ENCODE assay signal across 9 mouse cellular contexts in the genomic region with DNA sequence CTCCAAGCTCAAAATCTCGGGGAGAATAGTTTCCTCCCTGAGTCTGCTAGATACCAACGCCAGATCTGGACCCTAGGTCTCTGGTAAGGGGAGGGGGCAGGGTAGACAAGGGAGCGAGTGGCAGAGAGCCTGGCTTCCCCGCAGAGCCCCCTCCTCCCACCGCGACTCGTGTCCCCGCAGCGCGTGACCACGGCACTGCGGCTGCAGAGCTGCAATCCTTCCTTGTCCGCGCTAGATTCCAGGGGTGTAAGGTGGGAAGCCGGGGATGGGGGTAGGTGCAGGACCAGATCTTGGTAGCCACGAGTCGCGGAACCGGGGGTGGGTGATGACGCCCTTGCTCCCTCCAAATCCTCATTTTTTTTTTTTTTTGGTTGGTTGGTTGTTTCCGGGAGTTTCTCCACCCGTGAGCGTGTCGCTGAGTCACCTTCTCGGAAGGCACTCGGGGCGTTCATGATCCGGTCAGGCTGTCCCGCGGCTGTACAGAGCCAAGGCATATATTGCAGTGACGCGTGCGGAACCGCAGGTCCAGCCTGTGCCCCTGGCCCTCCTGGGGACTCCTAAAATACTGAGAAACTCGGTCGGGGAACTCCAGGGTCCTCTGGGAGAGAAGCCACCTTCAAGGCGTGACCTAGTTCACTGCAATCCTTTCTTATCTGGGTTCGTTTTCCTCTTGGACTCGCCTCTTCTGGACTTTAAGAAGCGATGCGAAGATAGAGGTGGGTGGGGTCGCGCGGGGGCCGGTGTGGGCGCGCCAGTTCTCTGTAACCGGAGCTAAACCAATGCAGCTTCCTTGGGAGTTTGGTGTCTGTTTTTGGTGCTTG. TPM values are rescaled to one million over a fixed set of nuclear protein-coding genes. Genes with fewer than 3 reads are reported as not detected.
A peak's percentile ranks its signal among the peaks of the same experiment; 100 is the strongest.
DNase-seq lines count a peak whose midpoint lies in the region; ATAC-seq and TF ChIP-seq lines count a peak whose summit lies in the region.
"Had no signal": no experiment of that assay in that cellular context is flagged by ENCODE, and none has a peak within 500 bp of the region (broad histone marks: within the 10 kb centered on the region; RNA-seq: fewer than 3 reads in every experiment).

No protein-coding gene starts in this region.

- TF ChIP-seq CTCF in liver, postnatal 0 days (IDR thresholded peaks at IDR 0.05; ENCODE audit: low read depth) = no peak

- H3K27me3 ChIP-seq in kidney, embryonic 14.5 days (ENCODE audit: control insufficient read depth, insufficient read depth, low read length) = peaks cover 33% of the 10 kb centered on the region
- peaks cover 79% of the 10 kb centered on the region for H3K27me3 ChIP-seq in hindbrain, embryonic 13.5 days
- H3K27me3 ChIP-seq in liver, postnatal 0 days (ENCODE audit: insufficient read depth, low read length) = peaks cover 43% of the 10 kb centered on the region

- H3K27ac ChIP-seq in kidney, embryonic 14.5 days (ENCODE audit: low read depth, low read length) = no peak overlapping the region
- no peak overlapping the region for H3K27ac ChIP-seq in hindbrain, embryonic 13.5 days
- 0 out of 2 replicates have a peak overlapping the region, but pooled peaks have one; percentile 92 for H3K27ac ChIP-seq in liver, postnatal 0 days (ENCODE audit: low read depth)

- no peak for DNase-seq in kidney, adult 8-10 months
- peak; percentile 48 for DNase-seq in c-Kit-positive CD71-positive TER-119-negative erythroid progenitor cells, embryonic 14.5 days (ENCODE audit: low read depth)
- peak; percentile 40 for DNase-seq in liver, postnatal 0 days
- no peak for DNase-seq in thymus, postnatal 4 days
- no peak for DNase-seq in ovary, postnatal 14 days (ENCODE audit: low spot score)

- peak overlapping the region; percentile 93 for H3K4me2 ChIP-seq in kidney, embryonic 14.5 days (replicated peaks; ENCODE audit: low read depth, low read length)
- peak overlapping the region; percentile 73 for H3K4me2 ChIP-seq in hindbrain, embryonic 13.5 days
- H3K4me2 ChIP-seq in liver, postnatal 0 days (ENCODE audit: low read depth, low read length) = peak overlapping the region; percentile 90

- ATAC-seq in kidney, embryonic 14.5 days (ENCODE audit: low FRiP score, low TSS enrichment) = no peak
- ATAC-seq in hindbrain, embryonic 13.5 days (ENCODE audit: low FRiP score) = no peak
- ATAC-seq in liver, postnatal 0 days = no peak
- ATAC-seq in megakaryocyte-erythroid progenitor cell, adult 5-6 weeks (replicated peaks; ENCODE audit: low FRiP score, low TSS enrichment, poor library complexity, severe bottlenecking) = no peak

- H3K4me3 ChIP-seq in kidney, embryonic 14.5 days (ENCODE audit: low read length) = peak overlapping the region; percentile 53
- peak overlapping the region; percentile 44 for H3K4me3 ChIP-seq in hindbrain, embryonic 13.5 days
- H3K4me3 ChIP-seq in liver, postnatal 0 days (ENCODE audit: low read depth, low read length) = peak overlapping the region; percentile 71

- no peaks in the 10 kb centered on the region for H3K36me3 ChIP-seq in kidney, embryonic 14.5 days (ENCODE audit: control insufficient read depth, insufficient read depth, low read length)
- H3K36me3 ChIP-seq in hindbrain, embryonic 13.5 days = peaks cover 8% of the 10 kb centered on the region; the same call in 1 of the 2 replicates
- H3K36me3 ChIP-seq in liver, postnatal 0 days (replicated peaks; ENCODE audit: insufficient read depth, low read length) = peaks cover 7% of the 10 kb centered on the region; the same call in 1 of the 2 replicates

- H3K4me1 ChIP-seq in kidney, embryonic 14.5 days (ENCODE audit: control insufficient read depth, insufficient read depth, low read length) = peaks cover 27% of the 10 kb centered on the region
- peaks cover 48% of the 10 kb centered on the region for H3K4me1 ChIP-seq in hindbrain, embryonic 13.5 days (replicated peaks)
- H3K4me1 ChIP-seq in liver, postnatal 0 days (ENCODE audit: insufficient read depth) = peaks cover 21% of the 10 kb centered on the region

- H3K9ac ChIP-seq in kidney, embryonic 14.5 days (ENCODE audit: low read depth, low read length) = peak overlapping the region; percentile 50
- peak overlapping the region; percentile 65 for H3K9ac ChIP-seq in hindbrain, embryonic 13.5 days
- peak overlapping the region; percentile 87 for H3K9ac ChIP-seq in liver, postnatal 0 days (replicated peaks)

- WGBS in kidney, embryonic 14.5 days = 1% methylated on average over 48 of the region's 48 CpGs
- 3% methylated on average over 48 of the region's 48 CpGs for WGBS in hindbrain, embryonic 13.5 days
- WGBS in liver, postnatal 0 days (ENCODE audit: insufficient replicate concordance) = 2% methylated on average over 48 of the region's 48 CpGs

- no peaks in the 10 kb centered on the region for H3K9me3 ChIP-seq in kidney, embryonic 14.5 days (ENCODE audit: control insufficient read depth, low read length)
- no peaks in the 10 kb centered on the region for H3K9me3 ChIP-seq in hindbrain, embryonic 13.5 days
- no peaks in the 10 kb centered on the region for H3K9me3 ChIP-seq in liver, postnatal 0 days (ENCODE audit: low read length)

- no peak for TF ChIP-seq EP300 in liver, postnatal 0 days (IDR thresholded peaks at IDR 0.05; ENCODE audit: low read depth)

RNA-seq across cellular contexts. Expression of a gene that starts 0.9 kb away (rescaled TPM):
- 3.0 and 3.7 TPM in 2 replicates for polyA plus RNA-seq in kidney, embryonic 14.5 days (2014; fragmentation: Nextera tagmentation; extraction: Ambion mirVana)
- 3.1 and 3.3 TPM in 2 replicates for polyA plus RNA-seq in hindbrain, embryonic 13.5 days (2015; fragmentation: Nextera tagmentation; extraction: Ambion mirVana)
- polyA plus RNA-seq in liver, postnatal 0 days (2015; fragmentation: Nextera tagmentation; extraction: Ambion mirVana) = 15.5 and 17.4 TPM in 2 replicates
- total RNA-seq in megakaryocyte-erythroid progenitor cell, adult 5-6 weeks (2014; fragmentation: Nextera tagmentation) = 188 and 259 TPM in 2 replicates
- 119 and 168 TPM in 2 replicates for total RNA-seq in megakaryocyte-erythroid progenitor cell, adult 5-6 weeks (2017)
- total RNA-seq: neutrophil, adult 5-6 weeks had no signal

RNA-seq across cellular contexts. Expression of a gene that starts 37.6 kb away (rescaled TPM):
- 160 and 212 TPM in 2 replicates for polyA plus RNA-seq in kidney, embryonic 14.5 days (2014; fragmentation: Nextera tagmentation; extraction: Ambion mirVana)
- 171 and 178 TPM in 2 replicates for polyA plus RNA-seq in hindbrain, embryonic 13.5 days (2015; fragmentation: Nextera tagmentation; extraction: Ambion mirVana)
- polyA plus RNA-seq in liver, postnatal 0 days (2015; fragmentation: Nextera tagmentation; extraction: Ambion mirVana) = 64.4 and 67.4 TPM in 2 replicates
- total RNA-seq in megakaryocyte-erythroid progenitor cell, adult 5-6 weeks (2014; fragmentation: Nextera tagmentation) = 89.6 and 95.3 TPM in 2 replicates
- total RNA-seq in megakaryocyte-erythroid progenitor cell, adult 5-6 weeks (2017) = 36.8 and 60.7 TPM in 2 replicates

RNA-seq across cellular contexts. Expression of a gene that starts 49.7 kb away (rescaled TPM):
- polyA plus RNA-seq in kidney, embryonic 14.5 days (2014; fragmentation: Nextera tagmentation; extraction: Ambion mirVana) = 11.2 and 13.5 TPM in 2 replicates
- 14.1 and 14.8 TPM in 2 replicates for polyA plus RNA-seq in hindbrain, embryonic 13.5 days (2015; fragmentation: Nextera tagmentation; extraction: Ambion mirVana)
- 15.2 and 16.3 TPM in 2 replicates for polyA plus RNA-seq in liver, postnatal 0 days (2015; fragmentation: Nextera tagmentation; extraction: Ambion mirVana)
- total RNA-seq in megakaryocyte-erythroid progenitor cell, adult 5-6 weeks (2014; fragmentation: Nextera tagmentation) = 9.2 and 28.8 TPM in 2 replicates
- total RNA-seq in megakaryocyte-erythroid progenitor cell, adult 5-6 weeks (2017) = 4.6 and 22.6 TPM in 2 replicates

RNA-seq across cellular contexts. Expression of a gene that starts 54.7 kb away (rescaled TPM):
- not detected in 2 replicates for polyA plus RNA-seq in kidney, embryonic 14.5 days (2014; fragmentation: Nextera tagmentation; extraction: Ambion mirVana)
- polyA plus RNA-seq in hindbrain, embryonic 13.5 days (2015; fragmentation: Nextera tagmentation; extraction: Ambion mirVana) = 0.36 and 1.0 TPM in 2 replicates
- polyA plus RNA-seq in liver, postnatal 0 days (2015; fragmentation: Nextera tagmentation; extraction: Ambion mirVana) = not detected in 2 replicates
- not detected in 2 replicates for total RNA-seq in megakaryocyte-erythroid progenitor cell, adult 5-6 weeks (2014; fragmentation: Nextera tagmentation)
- total RNA-seq in megakaryocyte-erythroid progenitor cell, adult 5-6 weeks (2017) = not detected in 2 replicates
- total RNA-seq: neutrophil, adult 5-6 weeks had no signal

Comparison
In these comparisons a context has a peak if more than half of its experiments do, and no peak if none do; other contexts are left out.
1. DNase-seq: peak in c-Kit-positive CD71-positive TER-119-negative erythroid progenitor cells, embryonic 14.5 days (single experiment) and liver, postnatal 0 days (single experiment); none in kidney, adult 8-10 months (0 of 2), thymus, postnatal 4 days (single experiment) and ovary, postnatal 14 days (single experiment).
2. Peak in every context shown above with its lines, with median percentiles within 50 percentile points of each other: H3K4me2 ChIP-seq, H3K4me3 ChIP-seq and H3K9ac ChIP-seq.